Mouse (Mus musculus): ENCODE data around the gene Ccdc47. TPM values are rescaled to one million over a fixed set of nuclear protein-coding genes. Genes with fewer than 3 reads are reported as not detected.
"Not testable (repeated sequence)": the region's sequence is repeated elsewhere in the genome, so short reads cannot be mapped to it uniquely, and the experiment has no call there.

Ccdc47 gene
- total RNA-seq (2021), result 10 to 100 TPM; 74.4 to 76.0 TPM
- long read RNA-seq, experiment 1, full-length matches to known transcripts, result 137 of 147 reads
- long read RNA-seq, experiment 1, partial matches to known transcripts, result 7 of 147 reads
- long read RNA-seq, experiment 1, other reads (novel, unspliced or antisense), result 3 of 147 reads
- long read RNA-seq, experiment 2, full-length matches to known transcripts, result 155 of 169 reads
- long read RNA-seq, experiment 2, partial matches to known transcripts, result 8 of 169 reads
- long read RNA-seq, experiment 2, other reads (novel, unspliced or antisense), result 6 of 169 reads

GRCm38 (mm10) chr11:106215927-106216729, at the start of gene Ccdc47:
TSS of gene Ccdc47 (minus strand) at chr11:106216344.
- intact Hi-C loops (cut with DNase I), result loop anchor here (2.0 to 5.0 kb wide), 2 partner anchors 17 to 56 kb away; partner anchors contain the start of gene Smarcd2
- DNase-seq, result peak; percentile 91 to 92

DNA sequence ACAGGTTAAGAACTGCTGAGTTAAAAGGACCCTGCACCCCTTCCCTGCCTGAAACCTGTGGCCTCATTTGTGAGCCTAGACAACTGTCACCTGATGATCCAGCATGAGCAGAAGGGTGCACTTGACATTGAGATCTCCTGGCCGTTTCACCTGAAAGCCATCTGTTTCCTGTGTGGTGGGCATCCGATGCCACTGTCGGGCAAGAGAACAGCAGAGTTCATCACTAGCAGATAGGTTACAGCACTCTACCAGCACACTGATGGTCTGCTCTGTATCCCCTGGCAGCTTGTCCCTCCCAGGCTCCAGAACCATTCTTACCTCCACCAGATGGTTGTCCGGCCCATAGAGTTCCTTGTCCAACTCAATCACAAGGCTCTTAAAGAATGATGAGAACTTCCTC, 49.4 kb upstream of the Ccdc47 start:
- DNase-seq, result no peak
- intact Hi-C loops (cut with DNase I), result no loop called here

DNA sequence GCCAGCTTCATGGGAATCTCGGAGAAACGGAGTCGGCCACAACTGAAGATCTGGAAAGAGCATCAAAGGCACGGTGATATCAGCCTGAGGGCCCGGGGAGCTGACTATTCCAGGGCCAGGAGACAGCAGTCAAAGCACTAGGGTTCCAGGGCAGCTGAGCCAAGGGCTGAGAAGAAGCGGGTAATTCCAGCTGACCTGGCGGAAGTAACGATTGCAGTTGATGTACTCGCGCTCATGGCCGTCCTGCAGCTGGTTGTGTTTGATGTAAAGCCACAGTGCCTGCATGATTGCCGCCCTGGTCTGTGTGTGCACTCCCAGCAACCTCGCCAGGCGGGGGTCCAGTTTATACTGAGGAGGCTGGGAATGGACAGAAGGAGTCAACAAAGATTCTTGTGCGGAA, 48.8 kb upstream of the Ccdc47 start:
- intact Hi-C loops (cut with DNase I), result no loop called here
- no peak for DNase-seq

GRCm38 (mm10) chr11:106263963-106264362, 47.8 kb upstream of the Ccdc47 start:
- no peak for DNase-seq
- intact Hi-C loops (cut with DNase I), result no loop called here

GRCm38 (mm10) chr11:106260826-106261450, 44.8 kb upstream of the Ccdc47 start:
- intact Hi-C loops (cut with DNase I), result no loop called here
- DNase-seq, result no peak

DNA sequence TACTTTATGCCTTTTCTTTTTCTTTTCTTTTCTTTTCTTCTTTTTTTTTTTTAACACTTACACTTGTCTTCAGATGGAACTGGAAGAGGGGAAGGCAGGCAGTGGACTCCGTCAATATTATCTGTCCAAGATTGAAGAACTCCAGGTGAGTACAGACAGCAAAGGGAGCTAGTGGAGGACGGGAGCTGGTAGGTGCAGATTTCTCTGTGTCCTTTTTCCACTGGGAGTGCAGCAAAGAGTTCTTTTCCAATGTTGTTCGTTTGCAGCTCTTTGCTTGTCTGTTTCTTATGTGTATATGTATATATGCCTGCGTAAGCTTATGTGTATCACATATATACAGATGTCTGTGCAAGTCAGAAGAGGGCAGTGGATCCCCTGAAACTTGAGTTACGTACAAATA, 40.6 kb upstream of the Ccdc47 start:
- peak in 1 of 2 experiments; percentile 42 for DNase-seq
- intact Hi-C loops (cut with DNase I), result loop anchor here (2.0 kb wide), 2 partner anchors 14 to 70 kb away; no protein-coding TSS in a partner anchor

- intact Hi-C loops (cut with DNase I), result loop anchor here (2.0 kb wide), 2 partner anchors 15 to 71 kb away; no protein-coding TSS in a partner anchor
Measured at GRCm38 (mm10) chr11:106255685-106256451, 39.7 kb upstream of the Ccdc47 start, which contains the start of the genes Ftsj3 and Psmc5. TSS of gene Ftsj3 (minus strand) at chr11:106256079. TSS of gene Psmc5 (plus strand) at chr11:106256154.

GRCm38 (mm10) chr11:106255174-106255573, 39.0 kb upstream of the Ccdc47 start:
- no peak for DNase-seq
- intact Hi-C loops (cut with DNase I), result no loop called here

More at GRCm38 (mm10) chr11:106255685-106256451, 39.7 kb upstream of the Ccdc47 start, which contains the start of the genes Ftsj3 and Psmc5:
- peak; percentile 98 to 99 for DNase-seq

GRCm38 (mm10) chr11:106254767-106255166, 38.6 kb upstream of the Ccdc47 start:
- DNase-seq, result no peak
- intact Hi-C loops (cut with DNase I), result no loop called here

GRCm38 (mm10) chr11:106249326-106249725, 33.2 kb upstream of the Ccdc47 start:
- no peak for DNase-seq
- intact Hi-C loops (cut with DNase I), result no loop called here

DNA sequence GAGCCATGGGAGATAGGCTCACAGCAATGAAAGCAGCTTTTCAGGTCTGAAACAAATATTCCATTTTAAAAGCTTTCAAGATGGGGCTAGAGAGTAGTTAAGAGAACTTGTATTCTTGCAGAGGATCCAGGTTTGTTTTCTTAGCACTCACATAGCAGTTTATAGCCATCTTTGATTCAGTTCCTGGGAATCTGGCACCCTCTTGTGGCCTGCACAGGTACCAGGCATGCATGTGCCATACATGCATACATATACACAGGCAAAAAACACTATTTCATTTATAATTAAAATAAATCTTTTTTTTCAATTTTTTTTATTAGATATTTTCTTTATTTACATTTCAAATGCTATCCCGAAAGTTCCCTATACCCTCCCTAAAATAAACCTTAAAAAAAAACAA, 30.7 kb upstream of the Ccdc47 start:
- no peak for DNase-seq
- intact Hi-C loops (cut with DNase I), result no loop called here

GRCm38 (mm10) chr11:106233978-106234377, 17.8 kb upstream of the Ccdc47 start:
- intact Hi-C loops (cut with DNase I), result not testable (repeated sequence)

DNA sequence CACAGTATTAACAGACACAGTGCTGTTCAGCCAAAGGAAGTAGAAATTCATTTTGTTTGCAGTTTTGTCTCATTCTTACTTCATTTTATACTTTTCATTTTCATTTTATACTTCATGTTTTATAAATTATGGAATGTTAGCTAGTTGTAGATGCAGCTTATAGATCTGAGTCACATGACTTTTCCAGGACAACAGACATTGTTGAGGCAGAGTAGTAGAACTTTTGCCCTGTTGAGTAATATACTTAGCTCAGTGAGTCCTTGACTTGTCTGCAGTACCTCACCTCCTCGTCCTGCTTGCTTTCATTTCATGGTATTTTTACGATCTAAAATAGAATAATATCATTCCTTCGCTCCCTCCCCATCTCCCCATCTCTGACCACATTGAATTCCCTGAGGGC, 4.5 kb upstream of the Ccdc47 start:
- intact Hi-C loops (cut with DNase I), result no loop called here

More at GRCm38 (mm10) chr11:106233978-106234377, 17.8 kb upstream of the Ccdc47 start:
- not testable (repeated sequence) for DNase-seq

GRCm38 (mm10) chr11:106216730-106217490, 766 bp upstream of the Ccdc47 start, which contains the start of gene Ddx42:
TSS of gene Ddx42 (plus strand) at chr11:106216926.
- intact Hi-C loops (cut with DNase I), result loop anchor here (5.0 kb wide), 1 partner anchor 55 kb away; the partner anchor contains the start of gene Smarcd2
- DNase-seq, result peak; percentile 91

More for the DNA sequence above, 4.5 kb upstream of the Ccdc47 start:
- no peak for DNase-seq

GRCm38 (mm10) chr11:106215450-106215859, 689 bp downstream of the Ccdc47 start:
- intact Hi-C loops (cut with DNase I), result loop anchor here (2.0 to 5.0 kb wide), 2 partner anchors 17 to 57 kb away; partner anchors contain the start of gene Smarcd2
- DNase-seq, result no peak

GRCm38 (mm10) chr11:106214856-106215255, 1.3 kb downstream of the Ccdc47 start:
- intact Hi-C loops (cut with DNase I), result loop anchor here (2.0 to 5.0 kb wide), 2 partner anchors 16 to 57 kb away; partner anchors contain the start of gene Smarcd2

GRCm38 (mm10) chr11:106212771-106213170, 3.4 kb downstream of the Ccdc47 start:
- intact Hi-C loops (cut with DNase I), result no loop called here
- DNase-seq, result peak; percentile 11 to 34

More at GRCm38 (mm10) chr11:106214856-106215255, 1.3 kb downstream of the Ccdc47 start:
- no peak for DNase-seq

- intact Hi-C loops (cut with DNase I), result no loop called here
- no peak for DNase-seq
Measured at GRCm38 (mm10) chr11:106202123-106202465, 14.1 kb downstream of the Ccdc47 start, which contains the start of gene Strada. TSS of gene Strada (minus strand) at chr11:106202168.

Measured in heart, postnatal 14 days (tissue).